Mouse (Mus musculus) heart, adult 18-20 months (tissue): ENCODE measurements around the gene Psmd11. TPM values are rescaled to one million over a fixed set of nuclear protein-coding genes. Genes with fewer than 3 reads are reported as not detected.

Experiments
- DNase-seq, 2 experiments: peaks; one replicate each; pipeline ENCODE4 v3.0.0; 2021 to 2022; ENCODE audit warnings: mixed read lengths in 1 of 2
- total RNA-seq, 2 experiments: library from RNA; stranded (reverse); gene quantifications; 2 replicates each; pipeline ENCODE4 v1.2.3; 2021

Psmd11 gene
- total RNA-seq, 2 experiments from 2014 or later: 112 to 113 TPM

DNA sequence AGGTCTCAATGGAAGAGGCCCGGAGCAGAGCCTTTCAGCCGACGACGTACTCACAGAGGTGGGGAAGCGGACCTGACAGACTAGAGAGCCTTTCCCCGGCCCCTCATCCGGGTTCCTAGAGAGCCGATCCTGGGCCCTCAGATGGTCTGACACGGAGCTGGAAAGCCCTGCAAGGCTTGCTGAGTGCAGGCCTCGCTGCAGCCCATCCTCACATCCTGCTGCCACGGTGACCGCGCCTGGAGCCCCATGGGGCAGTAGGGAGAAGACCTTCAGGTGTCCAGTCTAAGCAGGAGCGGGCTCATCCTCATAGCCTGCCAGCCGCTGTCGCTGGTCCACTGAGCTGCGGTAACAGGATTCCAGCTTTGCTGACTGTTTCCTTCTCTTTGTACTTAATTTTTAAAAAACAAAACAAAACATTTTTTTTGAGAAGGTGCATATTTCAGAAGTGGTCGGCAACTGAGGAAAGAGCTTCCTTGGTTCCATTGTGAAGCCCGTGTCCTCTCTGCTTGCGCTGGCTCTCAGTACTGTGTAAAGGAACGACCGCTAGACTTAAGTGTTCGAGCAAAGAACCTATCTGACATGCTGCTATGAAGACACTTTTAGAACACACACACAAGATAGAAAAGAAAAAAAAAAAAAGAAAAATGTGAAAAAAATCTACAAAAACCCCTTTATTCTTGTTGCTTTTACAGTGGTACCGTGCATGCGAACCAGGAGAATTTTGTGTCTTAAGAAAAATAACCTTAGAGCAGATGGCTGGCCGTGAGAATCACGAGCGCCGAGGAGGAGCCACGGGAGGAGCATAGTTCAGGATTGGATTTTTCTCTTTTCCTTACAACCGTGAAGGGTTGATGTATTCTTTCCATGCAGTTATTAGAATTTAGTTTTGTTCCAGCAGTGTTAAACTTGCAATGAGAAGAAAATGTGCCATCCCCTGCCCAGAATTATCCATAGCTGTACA lies 51.8 kb downstream of the Psmd11 start:
- no peak for DNase-seq

- DNase-seq: no peak
These were observed 53.1 kb downstream of the Psmd11 start for GRCm38 (mm10) chr11:80481409-80482050.

DNA sequence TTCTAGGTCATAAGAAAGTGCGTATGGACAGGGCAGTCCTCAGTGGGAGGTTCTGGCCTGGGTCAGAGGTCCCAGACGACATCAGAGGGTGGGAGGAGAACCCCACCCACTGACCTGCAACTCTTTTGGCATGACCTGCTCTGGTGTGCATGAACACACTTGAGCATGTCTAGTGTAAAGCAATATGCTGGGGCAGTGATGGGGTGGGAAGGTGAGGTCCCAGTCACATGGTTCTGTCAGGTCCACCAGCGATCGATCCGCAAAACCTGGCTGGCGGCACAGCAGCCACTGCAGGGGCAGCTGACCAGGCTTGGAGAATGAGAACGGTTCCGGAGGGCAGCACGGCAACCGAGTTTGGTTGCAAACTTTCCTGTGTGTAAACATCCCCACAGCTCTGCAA lies 53.9 kb downstream of the Psmd11 start:
- no peak for DNase-seq

DNA sequence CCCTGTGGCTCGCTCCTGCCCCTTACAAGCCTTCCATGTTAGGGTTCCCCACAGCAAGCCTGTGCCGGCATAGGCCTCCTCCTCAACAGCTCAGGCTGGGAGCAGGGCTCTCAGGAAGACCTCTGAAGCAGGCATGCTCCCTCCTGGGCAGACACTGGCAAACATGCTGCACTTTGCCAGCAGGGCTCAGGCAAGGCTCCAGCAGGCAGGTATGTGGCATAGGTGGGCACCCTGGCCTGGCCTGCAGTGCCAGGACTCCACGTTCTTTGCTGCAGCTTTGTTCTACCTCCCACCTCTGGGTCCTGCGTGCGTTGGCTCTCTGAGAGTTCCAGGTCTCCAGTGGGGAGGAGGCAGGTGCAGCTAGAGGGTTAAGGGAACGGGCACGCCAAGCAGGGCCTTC lies 54.5 kb downstream of the Psmd11 start:
- no peak for DNase-seq

GRCm38 (mm10) chr11:80483536-80484067 lies 55.2 kb downstream of the Psmd11 start:
- DNase-seq: no peak

- no peak for DNase-seq
These were observed 55.9 kb downstream of the Psmd11 start for GRCm38 (mm10) chr11:80484191-80484791.

- no peak for DNase-seq
These were observed 56.7 kb downstream of the Psmd11 start for GRCm38 (mm10) chr11:80485120-80485551.

DNA sequence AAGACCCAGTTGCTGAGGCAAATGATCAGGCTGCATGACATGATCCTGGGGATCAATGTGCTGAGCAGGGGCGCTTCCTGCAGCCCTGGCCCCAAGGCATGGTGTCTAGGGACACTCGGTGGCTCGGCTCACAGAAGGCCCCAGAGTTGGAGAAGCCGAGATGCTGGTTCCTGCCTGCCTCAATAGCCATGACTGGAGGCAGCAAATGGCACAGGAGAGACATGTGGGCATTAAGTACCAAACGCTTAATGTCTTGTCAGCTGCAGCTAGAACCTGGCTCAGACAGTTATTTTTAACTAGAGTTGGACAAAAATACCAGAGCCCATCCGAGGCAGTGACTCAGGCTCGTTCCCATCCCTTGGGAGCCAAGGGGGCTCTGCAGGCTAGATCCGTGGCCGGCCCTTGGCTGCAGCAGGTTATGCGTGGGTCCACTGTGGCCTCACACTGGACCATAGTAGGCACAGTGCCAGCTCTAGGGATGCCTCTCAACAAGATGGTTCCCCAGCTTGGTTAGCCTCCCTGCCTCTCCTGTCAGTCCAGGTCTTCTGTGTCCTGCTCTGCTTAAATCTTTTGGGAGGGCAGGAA lies 57.3 kb downstream of the Psmd11 start:
- DNase-seq: no peak

DNA sequence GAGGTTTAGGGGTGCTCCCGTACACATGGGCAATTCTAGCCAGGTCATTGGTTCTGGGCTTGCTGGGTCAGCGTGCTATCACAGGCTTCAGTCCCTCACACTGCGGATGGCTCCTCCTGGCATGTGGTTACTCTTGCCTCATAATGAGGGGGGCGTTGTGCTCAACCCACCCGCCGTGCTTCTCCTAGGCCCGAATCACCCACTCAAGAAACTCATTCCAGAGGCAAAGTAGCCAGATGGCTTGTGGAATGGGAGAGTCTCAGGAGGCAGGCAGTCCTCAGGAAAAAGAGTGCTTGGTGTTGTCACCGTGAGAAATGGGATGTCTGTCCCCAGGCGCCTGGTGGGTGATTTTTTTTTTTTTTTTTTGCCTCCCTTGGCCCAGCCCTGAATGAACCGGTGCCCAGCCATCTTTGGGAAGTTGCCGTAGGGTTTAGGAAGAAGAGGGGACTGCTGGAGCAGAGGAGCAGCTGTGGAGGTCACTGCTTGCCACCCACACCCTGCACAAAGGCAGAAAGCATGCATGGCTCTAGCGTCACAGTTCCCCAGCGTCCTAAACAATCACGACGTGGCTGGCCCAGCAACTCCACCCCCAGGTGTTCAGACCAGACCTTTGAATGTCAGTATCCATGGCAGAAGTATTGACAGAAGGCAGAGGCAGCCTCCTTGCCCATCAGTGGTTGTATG lies 59.6 kb downstream of the Psmd11 start:
- no peak for DNase-seq

GRCm38 (mm10) chr11:80489172-80489881 lies 60.9 kb downstream of the Psmd11 start:
- no peak for DNase-seq

DNA sequence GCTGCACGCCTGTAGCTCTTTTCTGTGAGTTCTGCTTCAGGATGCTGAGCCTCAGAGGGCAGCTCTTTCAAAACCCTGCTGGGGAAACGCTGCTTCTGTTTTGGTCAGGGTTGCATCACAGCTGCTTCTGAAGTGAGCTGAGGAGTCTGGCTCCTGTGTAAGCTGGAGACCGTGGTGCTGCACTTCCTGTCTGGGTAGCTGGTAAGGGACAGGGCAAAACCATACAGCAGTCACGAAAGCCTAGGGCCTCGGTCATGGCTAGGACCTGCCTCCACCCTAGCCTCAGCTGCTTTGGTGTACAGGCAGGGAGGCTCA lies 61.4 kb downstream of the Psmd11 start:
- no peak for DNase-seq

DNA sequence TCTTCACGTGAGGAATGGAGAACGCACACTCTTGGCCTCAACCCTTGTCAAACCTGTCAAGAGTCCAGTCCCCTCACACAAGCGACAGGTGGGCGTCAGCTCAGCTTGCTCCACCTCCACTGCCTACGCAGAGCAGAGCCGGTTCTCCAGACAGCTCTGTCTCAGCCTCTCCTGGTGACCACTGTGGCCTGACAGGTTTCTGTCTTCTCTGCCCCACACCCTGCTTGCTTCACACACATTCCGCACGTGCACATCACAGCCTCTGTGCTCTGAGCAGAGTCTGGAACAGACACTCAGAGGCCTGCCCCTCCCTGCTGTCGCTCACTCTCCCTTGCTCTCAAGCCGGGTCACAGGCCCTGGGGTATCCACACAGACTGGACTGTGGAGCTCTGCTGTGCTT lies 62.4 kb downstream of the Psmd11 start:
- no peak for DNase-seq

GRCm38 (mm10) chr11:80493186-80493585 lies 64.8 kb downstream of the Psmd11 start:
- DNase-seq: no peak

DNA sequence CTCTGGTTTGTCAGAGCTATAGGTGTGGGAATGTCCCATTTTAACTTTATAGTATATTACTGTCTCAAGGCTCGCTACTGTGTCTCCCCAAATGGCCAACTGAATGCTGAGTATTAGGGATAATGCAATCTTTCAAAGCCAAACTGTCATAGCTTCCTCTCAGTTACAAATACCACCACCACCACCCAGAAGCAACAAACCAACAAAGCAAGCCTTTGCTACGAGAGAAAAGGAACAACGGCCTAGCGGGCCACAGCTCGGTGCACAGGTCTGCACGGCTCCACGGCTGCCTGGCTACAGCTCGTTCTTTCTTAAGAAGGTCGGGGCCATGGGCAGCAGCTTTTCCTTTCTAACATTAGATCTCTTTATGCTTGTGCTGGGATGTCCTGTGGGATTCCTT lies 66.4 kb downstream of the Psmd11 start:
- DNase-seq: no peak

DNA sequence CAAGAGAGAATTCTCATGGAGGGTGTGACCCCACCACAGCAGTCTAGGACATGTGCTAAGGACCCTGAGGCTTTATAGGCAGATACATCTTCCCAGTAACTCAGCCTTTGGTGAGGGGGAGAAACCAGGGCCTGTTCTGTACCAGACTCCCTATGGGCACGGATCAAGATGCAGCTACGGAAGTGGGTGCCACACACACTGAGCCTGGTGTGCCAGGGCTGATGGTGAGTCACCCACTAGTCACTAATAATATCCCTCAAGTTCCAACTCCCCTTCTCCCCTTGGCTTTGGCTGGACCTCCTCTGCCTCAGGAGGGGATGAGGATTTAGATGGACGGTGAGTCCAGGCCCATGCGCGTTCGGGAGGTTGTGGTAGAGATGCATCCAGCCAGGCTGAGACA lies 67.6 kb downstream of the Psmd11 start:
- no peak for DNase-seq

DNA sequence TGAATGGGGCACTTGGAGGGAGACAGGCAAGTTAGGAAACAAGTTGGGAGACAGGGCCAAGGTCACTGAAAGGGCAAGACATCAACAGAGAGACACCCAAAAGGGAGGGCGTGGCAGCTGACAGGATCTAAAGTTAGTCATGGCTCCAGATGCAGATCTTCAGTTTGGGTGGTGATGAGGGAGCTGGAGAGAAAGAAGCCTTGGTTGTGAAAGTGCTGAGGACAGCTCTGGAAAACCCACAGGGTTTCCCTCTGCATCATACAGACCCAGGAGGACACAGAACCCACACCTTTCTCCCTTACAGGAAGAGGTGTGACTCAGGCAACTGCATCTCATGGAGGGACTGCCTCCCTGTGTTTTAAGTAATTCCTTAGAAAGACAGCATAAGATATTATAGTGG lies 68.2 kb downstream of the Psmd11 start:
- DNase-seq: no peak

GRCm38 (mm10) chr11:80497225-80497919 lies 69.0 kb downstream of the Psmd11 start:
- no peak for DNase-seq

DNA sequence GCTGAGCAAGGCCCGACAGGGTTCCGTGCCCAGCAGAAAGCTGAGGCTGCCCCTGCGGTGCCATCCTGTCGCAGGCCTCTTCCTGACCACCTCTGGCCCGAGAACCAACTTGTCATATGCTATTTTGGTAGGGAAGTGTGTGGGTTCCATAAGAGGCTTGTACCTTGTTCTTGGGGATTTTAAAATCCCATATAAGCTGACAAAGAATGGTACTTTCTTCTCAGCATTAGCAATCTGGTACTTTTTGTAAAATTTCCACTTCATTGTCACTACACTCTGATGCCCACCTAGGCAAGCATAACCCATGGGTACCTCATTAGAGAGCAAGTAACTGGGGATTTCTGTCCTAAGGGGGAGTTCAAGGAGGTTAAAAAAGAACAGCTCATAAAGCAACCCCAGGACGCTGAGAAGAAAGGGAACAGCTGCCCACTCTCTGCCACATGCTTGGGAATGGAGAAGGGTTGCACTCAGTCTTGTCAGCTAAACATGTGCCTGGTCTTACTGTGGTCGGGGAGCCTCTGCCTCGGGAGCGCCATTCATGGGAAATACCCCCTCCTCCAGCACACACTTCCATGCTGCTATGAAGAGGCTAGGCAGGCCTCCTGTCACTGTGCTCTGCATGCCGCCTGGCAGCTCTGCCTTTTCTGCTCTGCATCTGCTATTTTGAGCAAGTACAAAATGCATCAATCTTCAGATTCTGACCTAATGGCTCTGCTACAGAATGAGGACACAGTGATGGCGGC lies 70.1 kb downstream of the Psmd11 start:
- no peak for DNase-seq

DNA sequence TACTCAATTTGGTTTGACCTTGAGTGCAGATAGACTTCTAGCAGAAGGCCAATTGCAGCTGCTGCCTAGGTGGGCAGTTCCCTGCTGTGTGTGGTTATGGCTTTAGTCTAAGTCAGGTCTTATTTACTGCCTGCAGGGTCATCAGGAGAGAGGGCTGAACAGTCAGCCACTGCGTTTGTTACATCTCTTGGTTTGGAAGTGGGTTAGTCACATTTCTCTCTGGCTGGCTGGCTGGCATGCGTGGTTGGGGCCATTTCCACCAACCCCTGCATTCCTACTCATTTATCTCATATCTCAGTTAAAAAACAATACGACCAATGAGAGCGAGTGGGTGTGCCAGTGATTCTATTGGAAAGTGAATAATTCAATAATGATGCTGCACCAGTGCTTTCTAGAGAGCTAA lies 71.1 kb downstream of the Psmd11 start:
- DNase-seq: no peak

DNA sequence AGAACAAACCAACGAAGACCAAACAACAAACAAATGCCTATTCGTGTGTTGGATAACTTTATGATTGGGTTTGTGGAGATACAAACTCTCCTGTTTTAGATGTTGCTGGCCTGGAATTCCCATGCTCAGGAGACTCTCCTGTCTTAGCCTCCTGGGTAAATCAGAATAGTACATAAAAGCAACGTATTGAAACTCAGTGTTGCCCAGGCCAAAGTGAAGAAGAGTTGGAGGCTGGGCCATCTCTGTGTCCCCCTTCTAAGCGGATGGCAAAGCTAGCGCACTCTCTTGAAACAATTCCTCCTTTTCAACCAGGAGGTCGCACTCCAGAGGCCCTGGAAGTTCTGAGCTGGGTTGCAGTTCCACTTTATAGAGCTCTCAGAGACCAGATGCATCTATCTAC lies 74.9 kb downstream of the Psmd11 start:
- DNase-seq: no peak
